Mouse (Mus musculus): ENCODE data around the gene Spag8. TPM values are rescaled to one million over a fixed set of nuclear protein-coding genes. Genes with fewer than 3 reads are reported as not detected.

The Spag8 gene
- polyA plus RNA-seq, 1 experiment = not detected

- Histone ChIP-seq H3K4me1 (ENCODE audit: control insufficient read depth, insufficient read depth, low read length) (no peaks in the 10 kb centered on the region), H3K4me3 (ENCODE audit: insufficient read depth, low read length) (no peak overlapping the region), H3K27ac (ENCODE audit: insufficient read depth, low read length) (no peak overlapping the region)
- TF ChIP-seq POLR2A (IDR thresholded peaks at IDR 0.05; ENCODE audit: low read depth, low read length) = no peak
- no peak for TF ChIP-seq CTCF (IDR thresholded peaks at IDR 0.05; ENCODE audit: borderline replicate concordance, insufficient read depth, low read length)
Measured at GRCm38 (mm10) chr4:43678541-43678940, 25.1 kb upstream of the Spag8 start.

GRCm38 (mm10) chr4:43675608-43676007, 22.2 kb upstream of the Spag8 start:
- Histone ChIP-seq H3K4me3 (ENCODE audit: insufficient read depth, low read length) (no peak overlapping the region), H3K4me1 (ENCODE audit: control insufficient read depth, insufficient read depth, low read length) (no peaks in the 10 kb centered on the region), H3K27ac (ENCODE audit: insufficient read depth, low read length) (no peak overlapping the region)
- TF ChIP-seq CTCF (IDR thresholded peaks at IDR 0.05; ENCODE audit: borderline replicate concordance, insufficient read depth, low read length) (no peak), POLR2A (IDR thresholded peaks at IDR 0.05; ENCODE audit: low read depth, low read length) (no peak)

GRCm38 (mm10) chr4:43674974-43675373, 21.6 kb upstream of the Spag8 start:
- Histone ChIP-seq H3K4me1 (ENCODE audit: control insufficient read depth, insufficient read depth, low read length) (no peaks in the 10 kb centered on the region), H3K27ac (ENCODE audit: insufficient read depth, low read length) (no peak overlapping the region), H3K4me3 (ENCODE audit: insufficient read depth, low read length) (no peak overlapping the region)
- TF ChIP-seq CTCF (IDR thresholded peaks at IDR 0.05; ENCODE audit: borderline replicate concordance, insufficient read depth, low read length) (no peak), POLR2A (IDR thresholded peaks at IDR 0.05; ENCODE audit: low read depth, low read length) (no peak)

GRCm38 (mm10) chr4:43673703-43674102, 20.3 kb upstream of the Spag8 start:
- no peak overlapping the region for H3K4me3 ChIP-seq (ENCODE audit: insufficient read depth, low read length)
- TF ChIP-seq CTCF (IDR thresholded peaks at IDR 0.05; ENCODE audit: borderline replicate concordance, insufficient read depth, low read length) = no peak
- H3K27ac ChIP-seq (ENCODE audit: insufficient read depth, low read length) = no peak overlapping the region

GRCm38 (mm10) chr4:43672070-43672469, 18.7 kb upstream of the Spag8 start:
- Histone ChIP-seq H3K27ac (ENCODE audit: insufficient read depth, low read length) (no peak overlapping the region), H3K4me3 (ENCODE audit: insufficient read depth, low read length) (no peak overlapping the region), H3K4me1 (ENCODE audit: control insufficient read depth, insufficient read depth, low read length) (no peaks in the 10 kb centered on the region)
- TF ChIP-seq CTCF (IDR thresholded peaks at IDR 0.05; ENCODE audit: borderline replicate concordance, insufficient read depth, low read length) = no peak
- TF ChIP-seq POLR2A (IDR thresholded peaks at IDR 0.05; ENCODE audit: low read depth, low read length) = no peak

More at GRCm38 (mm10) chr4:43673703-43674102, 20.3 kb upstream of the Spag8 start:
- no peaks in the 10 kb centered on the region for H3K4me1 ChIP-seq (ENCODE audit: control insufficient read depth, insufficient read depth, low read length)

- Histone ChIP-seq H3K4me1 (ENCODE audit: control insufficient read depth, insufficient read depth, low read length) (no peaks in the 10 kb centered on the region), H3K27ac (ENCODE audit: insufficient read depth, low read length) (no peak overlapping the region), H3K4me3 (ENCODE audit: insufficient read depth, low read length) (peak overlapping the region; percentile 48)
- TF ChIP-seq POLR2A (IDR thresholded peaks at IDR 0.05; ENCODE audit: low read depth, low read length) (no peak; the same call in 1 of the 2 replicates), CTCF (IDR thresholded peaks at IDR 0.05; ENCODE audit: borderline replicate concordance, insufficient read depth, low read length) (no peak)
Measured at GRCm38 (mm10) chr4:43669428-43669794, 16.0 kb upstream of the Spag8 start.

- Histone ChIP-seq H3K4me1 (ENCODE audit: control insufficient read depth, insufficient read depth, low read length) (no peaks in the 10 kb centered on the region), H3K27ac (ENCODE audit: insufficient read depth, low read length) (no peak within 1 kb of the TSS), H3K4me3 (ENCODE audit: insufficient read depth, low read length) (peak within 1 kb of the TSS; percentile 48)
- peak; percentile 78 for TF ChIP-seq POLR2A (IDR thresholded peaks at IDR 0.05; ENCODE audit: low read depth, low read length)
- no peak for TF ChIP-seq CTCF (IDR thresholded peaks at IDR 0.05; ENCODE audit: borderline replicate concordance, insufficient read depth, low read length)
Measured at GRCm38 (mm10) chr4:43668782-43669427, 15.5 kb upstream of the Spag8 start, which contains the start of the genes Tmem8b and Fam221b. Gene Tmem8b (plus strand): TSS chr4:43668971. Gene Fam221b (minus strand): TSS chr4:43669145.

- TF ChIP-seq POLR2A (IDR thresholded peaks at IDR 0.05; ENCODE audit: low read depth, low read length) (no peak), CTCF (IDR thresholded peaks at IDR 0.05; ENCODE audit: borderline replicate concordance, insufficient read depth, low read length) (no peak)
- no peak overlapping the region for H3K27ac ChIP-seq (ENCODE audit: insufficient read depth, low read length)
- no peaks in the 10 kb centered on the region for H3K4me1 ChIP-seq (ENCODE audit: control insufficient read depth, insufficient read depth, low read length)
- no peak overlapping the region for H3K4me3 ChIP-seq (ENCODE audit: insufficient read depth, low read length)
Measured at GRCm38 (mm10) chr4:43666412-43666811, 13.0 kb upstream of the Spag8 start.

- H3K27ac ChIP-seq (ENCODE audit: insufficient read depth, low read length) = no peak overlapping the region
- H3K4me3 ChIP-seq (ENCODE audit: insufficient read depth, low read length) = peak overlapping the region; percentile 11; the same call in 1 of the 2 replicates
- TF ChIP-seq POLR2A (IDR thresholded peaks at IDR 0.05; ENCODE audit: low read depth, low read length) (no peak), CTCF (IDR thresholded peaks at IDR 0.05; ENCODE audit: borderline replicate concordance, insufficient read depth, low read length) (no peak)
- no peaks in the 10 kb centered on the region for H3K4me1 ChIP-seq (ENCODE audit: control insufficient read depth, insufficient read depth, low read length)
Measured at GRCm38 (mm10) chr4:43657146-43657545, 3.8 kb upstream of the Spag8 start.

- TF ChIP-seq CTCF (IDR thresholded peaks at IDR 0.05; ENCODE audit: borderline replicate concordance, insufficient read depth, low read length) (no peak), POLR2A (IDR thresholded peaks at IDR 0.05; ENCODE audit: low read depth, low read length) (peak; percentile 79)
- Histone ChIP-seq H3K4me1 (ENCODE audit: control insufficient read depth, insufficient read depth, low read length) (no peaks in the 10 kb centered on the region), H3K27ac (ENCODE audit: insufficient read depth, low read length) (no peak within 1 kb of the TSS), H3K4me3 (ENCODE audit: insufficient read depth, low read length) (peak within 1 kb of the TSS; percentile 71)
Measured at GRCm38 (mm10) chr4:43656339-43657109, 3.1 kb upstream of the Spag8 start, which contains the start of gene Hint2. Gene Hint2 (minus strand): TSS chr4:43656466.

Data from embryonic fibroblast, embryonic 13.5 days (primary cell).